In genomic region chr9:44637551-44638169, GRCm38 (mm10) we compare ENCODE assay signal across 11 mouse cellular contexts. TPM values are rescaled to one million over a fixed set of nuclear protein-coding genes. Genes with fewer than 3 reads are reported as not detected.
A peak's percentile ranks its signal among the peaks of the same experiment; 100 is the strongest.
DNase-seq lines count a peak whose midpoint lies in the region; ATAC-seq lines count a peak whose summit lies in the region.
"Had no signal": no experiment of that assay in that cellular context is flagged by ENCODE, and none has a peak within 500 bp of the region (broad histone marks: within the 10 kb centered on the region; RNA-seq: fewer than 3 reads in every experiment).

No protein-coding gene starts in this region.

- no peak overlapping the region for H3K4me2 ChIP-seq in heart, embryonic 12.5 days
- no peak overlapping the region for H3K4me2 ChIP-seq in neural tube, embryonic 15.5 days
- H3K4me2 ChIP-seq: lung, embryonic 15.5 days; stomach, embryonic 15.5 days had no signal

- H3K9me3 ChIP-seq in heart, embryonic 12.5 days (replicated peaks) = no peaks in the 10 kb centered on the region
- H3K9me3 ChIP-seq in neural tube, embryonic 15.5 days (replicated peaks) = no peaks in the 10 kb centered on the region
- H3K9me3 ChIP-seq: lung, embryonic 15.5 days; stomach, embryonic 15.5 days had no signal

- no peak overlapping the region for H3K9ac ChIP-seq in heart, embryonic 12.5 days
- no peak overlapping the region for H3K9ac ChIP-seq in neural tube, embryonic 15.5 days (replicated peaks)
- H3K9ac ChIP-seq: lung, embryonic 15.5 days; stomach, embryonic 15.5 days had no signal

- H3K36me3 ChIP-seq in heart, embryonic 12.5 days = peaks cover 64% of the 10 kb centered on the region
- H3K36me3 ChIP-seq in neural tube, embryonic 15.5 days = peaks cover 57% of the 10 kb centered on the region

- H3K4me3 ChIP-seq in heart, embryonic 12.5 days = no peak overlapping the region
- H3K4me3 ChIP-seq in neural tube, embryonic 15.5 days (replicated peaks) = no peak overlapping the region
- H3K4me3 ChIP-seq: lung, embryonic 15.5 days; stomach, embryonic 15.5 days had no signal

- DNase-seq in heart, adult 18-20 months = peak; percentile 48 to 64
- peak; percentile 22 for DNase-seq in urinary bladder, postnatal 14 days (ENCODE audit: low spot score)
- no peak for DNase-seq in urinary bladder, adult 18-20 months (ENCODE audit: low spot score in 2 of 2)
- peak; percentile 63 to 67 for DNase-seq in heart, postnatal 14 days
- no peak for DNase-seq in right cerebral cortex, adult 18-20 months

- no peak for ATAC-seq in heart, embryonic 12.5 days (ENCODE audit: insufficient number of reproducible peaks, low FRiP score)
- no peak for ATAC-seq in neural tube, embryonic 15.5 days (ENCODE audit: low FRiP score)
- ATAC-seq in inflammation-experienced regulatory T-cells, adult 6 months = no peak

- H3K4me1 ChIP-seq in heart, embryonic 12.5 days (replicated peaks) = 0 out of 2 replicates have a peak, but pooled peaks cover 3% of the 10 kb centered on the region
- no peaks in the 10 kb centered on the region for H3K4me1 ChIP-seq in neural tube, embryonic 15.5 days
- H3K4me1 ChIP-seq: lung, embryonic 15.5 days; stomach, embryonic 15.5 days had no signal

- WGBS in heart, embryonic 12.5 days = 75% methylated on average over 15 of the region's 15 CpGs
- WGBS in neural tube, embryonic 15.5 days = 70% methylated on average over 15 of the region's 15 CpGs

- no peaks in the 10 kb centered on the region for H3K27me3 ChIP-seq in heart, embryonic 12.5 days (replicated peaks)
- H3K27me3 ChIP-seq in neural tube, embryonic 15.5 days (replicated peaks) = no peaks in the 10 kb centered on the region
- H3K27me3 ChIP-seq: lung, embryonic 15.5 days; stomach, embryonic 15.5 days had no signal

- intact Hi-C loops in heart, postnatal 14 days (cut with DNase I) = no loop called here

- H3K27ac ChIP-seq in heart, embryonic 12.5 days (ENCODE audit: poor library complexity, severe bottlenecking) = no peak overlapping the region
- H3K27ac ChIP-seq in neural tube, embryonic 15.5 days (replicated peaks) = peak overlapping the region; percentile 33; the same call in 1 of the 2 replicates
- H3K27ac ChIP-seq: lung, embryonic 15.5 days; stomach, embryonic 15.5 days had no signal

RNA-seq across cellular contexts. Expression of gene Ddx6, which starts 33.0 kb away (rescaled TPM):
- 10 to 100 TPM; 89.2 to 90.7 TPM for total RNA-seq in heart, adult 18-20 months (2021)
- polyA plus RNA-seq in heart, embryonic 12.5 days (2016; fragmentation: Nextera tagmentation; extraction: Ambion mirVana) = 12.4 and 13.5 TPM in 2 replicates
- 10 to 100 TPM; 92.0 to 94.3 TPM for total RNA-seq in heart, postnatal 14 days (2021)
- 15.1 and 16.8 TPM in 2 replicates for polyA plus RNA-seq in neural tube, embryonic 15.5 days (2015; fragmentation: Nextera tagmentation; extraction: Ambion mirVana)
- polyA plus RNA-seq in inflammation-experienced regulatory T-cells, adult 6 months (2017; shearing (Covaris generic)) = 100 to 1,000 TPM in 1 of 3 experiments, 10 to 100 TPM in 2; 57.3 to 129 (median 66.8) TPM

RNA-seq across cellular contexts. Expression of gene Treh, which starts 35.4 kb away (rescaled TPM):
- not detected for total RNA-seq in heart, adult 18-20 months (2021)
- not detected in 2 replicates for polyA plus RNA-seq in heart, embryonic 12.5 days (2016; fragmentation: Nextera tagmentation; extraction: Ambion mirVana)
- not detected for total RNA-seq in heart, postnatal 14 days (2021)
- not detected in 2 replicates for polyA plus RNA-seq in neural tube, embryonic 15.5 days (2015; fragmentation: Nextera tagmentation; extraction: Ambion mirVana)
- polyA plus RNA-seq in inflammation-experienced regulatory T-cells, adult 6 months (2017; shearing (Covaris generic)) = not detected
- total RNA-seq: gastrocnemius, adult 8-10 months had no signal
- polyA plus RNA-seq: lung, embryonic 15.5 days had no signal

Comparison
In these comparisons a context has a peak if more than half of its experiments do, and no peak if none do; other contexts are left out.
1. DNase-seq: peak in heart, adult 18-20 months (2 of 2), urinary bladder, postnatal 14 days (single experiment) and heart, postnatal 14 days (2 of 2); none in urinary bladder, adult 18-20 months (0 of 2) and right cerebral cortex, adult 18-20 months (single experiment).